Mouse (Mus musculus): ENCODE results near the gene Spag5. TPM values are rescaled to one million over a fixed set of nuclear protein-coding genes. Genes with fewer than 3 reads are reported as not detected.
A peak's percentile ranks its signal among the peaks of the same experiment; 100 is the strongest.
"Not testable (repeated sequence)": the region's sequence is repeated elsewhere in the genome, so short reads cannot be mapped to it uniquely, and the experiment has no call there.

Spag5 gene
- polyA plus RNA-seq, 1 experiment from 2014 or later = 1.4 TPM

GRCm38 (mm10) chr11:78265571-78265970, 35.8 kb upstream of the Spag5 start:
- H3K4me2 ChIP-seq (replicated peaks; ENCODE audit: low read depth, low read length) = no peak overlapping the region
- peaks cover 47% of the 10 kb centered on the region; the same call in 1 of the 2 replicates for H3K36me3 ChIP-seq (ENCODE audit: insufficient read depth, low read length)
- no peak for TF ChIP-seq CTCF (IDR thresholded peaks at IDR 0.05)
- no peak for TF ChIP-seq EP300 (IDR thresholded peaks at IDR 0.05)
- H3K9me3 ChIP-seq (ENCODE audit: low read length) = no peaks in the 10 kb centered on the region
- H3K27ac ChIP-seq (ENCODE audit: low read length) = no peak overlapping the region
- no peaks in the 10 kb centered on the region for H3K4me1 ChIP-seq (ENCODE audit: insufficient read depth, low read depth, low read length)
- H3K4me3 ChIP-seq (ENCODE audit: low read depth, low read length) = no peak overlapping the region
- 88% methylated on average over 6 of the region's 6 CpGs for WGBS
- ATAC-seq = no peak
- no peaks in the 10 kb centered on the region for H3K27me3 ChIP-seq (replicated peaks; ENCODE audit: insufficient read depth, low read length)
- no peak for DNase-seq (ENCODE audit: low spot score)
- no peak overlapping the region for H3K9ac ChIP-seq (replicated peaks; ENCODE audit: low read depth)

- Histone ChIP-seq H3K9me3 (ENCODE audit: low read length) (no peaks in the 10 kb centered on the region), H3K4me3 (ENCODE audit: low read depth, low read length) (no peak overlapping the region), H3K9ac (replicated peaks; ENCODE audit: low read depth) (no peak overlapping the region), H3K27me3 (replicated peaks; ENCODE audit: insufficient read depth, low read length) (no peaks in the 10 kb centered on the region), H3K4me1 (ENCODE audit: insufficient read depth, low read depth, low read length) (no peaks in the 10 kb centered on the region), H3K36me3 (ENCODE audit: insufficient read depth, low read length) (peaks cover 56% of the 10 kb centered on the region), H3K4me2 (replicated peaks; ENCODE audit: low read depth, low read length) (no peak overlapping the region), H3K27ac (ENCODE audit: low read length) (no peak overlapping the region)
- DNase-seq (ENCODE audit: low spot score) = no peak
- WGBS = 85% methylated on average over 13 of the region's 13 CpGs
- ATAC-seq = no peak
- TF ChIP-seq EP300 (IDR thresholded peaks at IDR 0.05) = no peak
- no peak for TF ChIP-seq CTCF (IDR thresholded peaks at IDR 0.05)
Measured at GRCm38 (mm10) chr11:78271986-78272385, 29.3 kb upstream of the Spag5 start.

- no peak overlapping the region for H3K9ac ChIP-seq (replicated peaks; ENCODE audit: low read depth)
Measured at GRCm38 (mm10) chr11:78275596-78275995, 25.7 kb upstream of the Spag5 start.

GRCm38 (mm10) chr11:78276169-78276568, 25.2 kb upstream of the Spag5 start:
- not testable (repeated sequence) for ATAC-seq; H3K9ac ChIP-seq (replicated peaks; ENCODE audit: low read depth); H3K4me1 ChIP-seq (ENCODE audit: insufficient read depth, low read depth, low read length); H3K27ac ChIP-seq (ENCODE audit: low read length); H3K4me3 ChIP-seq (ENCODE audit: low read depth, low read length); H3K27me3 ChIP-seq (replicated peaks; ENCODE audit: insufficient read depth, low read length); DNase-seq (ENCODE audit: low spot score); H3K4me2 ChIP-seq (replicated peaks; ENCODE audit: low read depth, low read length); H3K9me3 ChIP-seq (ENCODE audit: low read length)
- H3K36me3 ChIP-seq (ENCODE audit: insufficient read depth, low read length) = peaks cover 68% of the 10 kb centered on the region
- 93% methylated on average over 4 of the region's 4 CpGs for WGBS
- peak; percentile 43 for TF ChIP-seq CTCF (IDR thresholded peaks at IDR 0.05)

More at GRCm38 (mm10) chr11:78275596-78275995, 25.7 kb upstream of the Spag5 start:
- no peak for TF ChIP-seq EP300 (IDR thresholded peaks at IDR 0.05)
- no peak for TF ChIP-seq CTCF (IDR thresholded peaks at IDR 0.05)
- H3K4me1 ChIP-seq (ENCODE audit: insufficient read depth, low read depth, low read length) = no peaks in the 10 kb centered on the region
- WGBS = 88% methylated on average over 1 of the region's 1 CpGs
- H3K4me3 ChIP-seq (ENCODE audit: low read depth, low read length) = no peak overlapping the region
- ATAC-seq (no peak), DNase-seq (ENCODE audit: low spot score) (no peak)
- H3K36me3 ChIP-seq (ENCODE audit: insufficient read depth, low read length) = peaks cover 66% of the 10 kb centered on the region
- no peaks in the 10 kb centered on the region for H3K27me3 ChIP-seq (replicated peaks; ENCODE audit: insufficient read depth, low read length)
- no peak overlapping the region for H3K27ac ChIP-seq (ENCODE audit: low read length)
- H3K4me2 ChIP-seq (replicated peaks; ENCODE audit: low read depth, low read length) = no peak overlapping the region
- H3K9me3 ChIP-seq (ENCODE audit: low read length) = no peaks in the 10 kb centered on the region

GRCm38 (mm10) chr11:78278853-78279252, 22.5 kb upstream of the Spag5 start:
- no peaks in the 10 kb centered on the region for H3K4me1 ChIP-seq (ENCODE audit: insufficient read depth, low read depth, low read length)
- no peak overlapping the region for H3K27ac ChIP-seq (ENCODE audit: low read length)
- H3K27me3 ChIP-seq (replicated peaks; ENCODE audit: insufficient read depth, low read length) = no peaks in the 10 kb centered on the region
- peaks cover 71% of the 10 kb centered on the region; the same call in 1 of the 2 replicates for H3K36me3 ChIP-seq (ENCODE audit: insufficient read depth, low read length)
- no peaks in the 10 kb centered on the region for H3K9me3 ChIP-seq (ENCODE audit: low read length)
- H3K9ac ChIP-seq (replicated peaks; ENCODE audit: low read depth) = no peak overlapping the region
- no peak overlapping the region for H3K4me2 ChIP-seq (replicated peaks; ENCODE audit: low read depth, low read length)
- DNase-seq (ENCODE audit: low spot score) (no peak), ATAC-seq (no peak)
- 81% methylated on average over 7 of the region's 7 CpGs for WGBS
- no peak for TF ChIP-seq CTCF (IDR thresholded peaks at IDR 0.05)
- TF ChIP-seq EP300 (IDR thresholded peaks at IDR 0.05) = no peak
- H3K4me3 ChIP-seq (ENCODE audit: low read depth, low read length) = no peak overlapping the region

- H3K27ac ChIP-seq (ENCODE audit: low read length) = no peak overlapping the region
- H3K4me2 ChIP-seq (replicated peaks; ENCODE audit: low read depth, low read length) = no peak overlapping the region
- TF ChIP-seq EP300 (IDR thresholded peaks at IDR 0.05) (no peak), CTCF (IDR thresholded peaks at IDR 0.05) (no peak)
- H3K36me3 ChIP-seq (ENCODE audit: insufficient read depth, low read length) = peaks cover 77% of the 10 kb centered on the region; the same call in 1 of the 2 replicates
- ATAC-seq (no peak), DNase-seq (ENCODE audit: low spot score) (no peak)
- H3K9ac ChIP-seq (replicated peaks; ENCODE audit: low read depth) = no peak overlapping the region
- no peak overlapping the region for H3K4me3 ChIP-seq (ENCODE audit: low read depth, low read length)
- no peaks in the 10 kb centered on the region for H3K4me1 ChIP-seq (ENCODE audit: insufficient read depth, low read depth, low read length)
- 88% methylated on average over 4 of the region's 4 CpGs for WGBS
- no peaks in the 10 kb centered on the region for H3K9me3 ChIP-seq (ENCODE audit: low read length)
- H3K27me3 ChIP-seq (replicated peaks; ENCODE audit: insufficient read depth, low read length) = no peaks in the 10 kb centered on the region
Measured at GRCm38 (mm10) chr11:78279586-78279985, 21.7 kb upstream of the Spag5 start.

Measured in lung, postnatal 0 days (tissue).